Comparison of ENCODE assay signal across 36 mouse cellular contexts in the genomic region with DNA sequence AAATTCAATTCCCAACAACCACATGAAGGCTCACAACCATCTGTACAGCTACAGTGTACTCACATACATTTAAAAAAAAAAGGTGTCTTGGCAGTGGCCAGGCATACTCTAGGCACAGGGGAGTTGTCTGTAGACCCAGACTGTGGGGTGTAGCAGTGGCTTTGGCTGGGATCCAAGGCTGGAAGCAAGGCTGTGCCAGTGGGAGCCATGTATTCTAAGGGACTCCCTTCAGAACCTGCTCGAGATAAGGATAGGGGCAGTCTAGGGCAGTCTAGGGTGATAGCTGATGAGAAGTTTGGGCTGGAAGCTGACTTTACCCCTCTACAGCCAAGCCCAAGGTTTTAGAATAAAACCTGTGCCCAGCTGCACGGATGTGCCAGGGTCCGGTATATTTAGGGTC. TPM values are rescaled to one million over a fixed set of nuclear protein-coding genes. Genes with fewer than 3 reads are reported as not detected.
DNase-seq lines count a peak whose midpoint lies in the region; ATAC-seq and TF ChIP-seq lines count a peak whose summit lies in the region.
"Had no signal": no experiment of that assay in that cellular context is flagged by ENCODE, and none has a peak within 500 bp of the region (broad histone marks: within the 10 kb centered on the region; RNA-seq: fewer than 3 reads in every experiment).

No protein-coding gene starts in this region.

- no peak overlapping the region for H3K27ac ChIP-seq in heart, embryonic 13.5 days (replicated peaks)
- no peak overlapping the region for H3K27ac ChIP-seq in heart, embryonic 10.5 days
- no peak overlapping the region for H3K27ac ChIP-seq in lung, embryonic 16.5 days (ENCODE audit: low read length)
- H3K27ac ChIP-seq in stomach, postnatal 0 days (replicated peaks), result no peak overlapping the region
- H3K27ac ChIP-seq: embryonic facial prominence, embryonic 13.5 days; forebrain, embryonic 10.5 days; hindbrain, embryonic 12.5 days; hindbrain, postnatal 0 days; intestine, embryonic 15.5 days; layer of hippocampus, adult 2 months; liver, embryonic 13.5 days; midbrain, embryonic 12.5 days; neural tube, embryonic 13.5 days had no signal

- H3K4me1 ChIP-seq in heart, embryonic 13.5 days, result peaks cover 13% of the 10 kb centered on the region
- peaks cover 7% of the 10 kb centered on the region; the same call in 1 of the 2 replicates for H3K4me1 ChIP-seq in heart, embryonic 10.5 days
- no peaks in the 10 kb centered on the region for H3K4me1 ChIP-seq in lung, embryonic 16.5 days (replicated peaks; ENCODE audit: control insufficient read depth, insufficient read depth, low read length)
- H3K4me1 ChIP-seq in stomach, postnatal 0 days (replicated peaks; ENCODE audit: control insufficient read depth, insufficient read depth), result no peaks in the 10 kb centered on the region
- H3K4me1 ChIP-seq: hindbrain, embryonic 12.5 days; intestine, embryonic 15.5 days; liver, embryonic 13.5 days; midbrain, embryonic 12.5 days had no signal

- no peak overlapping the region for H3K4me3 ChIP-seq in heart, embryonic 13.5 days
- H3K4me3 ChIP-seq in heart, embryonic 10.5 days, result no peak overlapping the region
- H3K4me3 ChIP-seq in lung, embryonic 16.5 days (ENCODE audit: low read length), result no peak overlapping the region
- H3K4me3 ChIP-seq in stomach, postnatal 0 days (ENCODE audit: low read depth, low read length), result no peak overlapping the region
- H3K4me3 ChIP-seq: embryonic facial prominence, embryonic 13.5 days; forebrain, embryonic 10.5 days; hindbrain, embryonic 12.5 days; intestine, embryonic 15.5 days; layer of hippocampus, adult 2 months; liver, embryonic 13.5 days; midbrain, embryonic 12.5 days; neural tube, embryonic 13.5 days had no signal

- peaks cover 29% of the 10 kb centered on the region for H3K27me3 ChIP-seq in heart, embryonic 13.5 days (replicated peaks)
- peaks cover 42% of the 10 kb centered on the region for H3K27me3 ChIP-seq in heart, embryonic 10.5 days (ENCODE audit: insufficient read depth, poor library complexity, severe bottlenecking)
- H3K27me3 ChIP-seq in lung, embryonic 16.5 days (ENCODE audit: control insufficient read depth, insufficient read depth, low read depth, low read length), result peaks cover 5% of the 10 kb centered on the region
- no peaks in the 10 kb centered on the region for H3K27me3 ChIP-seq in stomach, postnatal 0 days (ENCODE audit: control insufficient read depth, insufficient read depth, low read length)

- no peak overlapping the region for H3K9ac ChIP-seq in heart, embryonic 13.5 days
- no peak overlapping the region for H3K9ac ChIP-seq in lung, embryonic 16.5 days (ENCODE audit: low read length)
- H3K9ac ChIP-seq in stomach, postnatal 0 days (ENCODE audit: low read length), result no peak overlapping the region
- H3K9ac ChIP-seq: embryonic facial prominence, embryonic 13.5 days; forebrain, postnatal 0 days; hindbrain, embryonic 12.5 days; intestine, embryonic 15.5 days; liver, embryonic 13.5 days; midbrain, embryonic 12.5 days; neural tube, embryonic 13.5 days had no signal

- 53% methylated on average over 3 of the region's 3 CpGs for WGBS in heart, embryonic 13.5 days
- 72% methylated on average over 3 of the region's 3 CpGs for WGBS in heart, embryonic 10.5 days
- WGBS in lung, embryonic 16.5 days, result 60% methylated on average over 3 of the region's 3 CpGs
- WGBS in stomach, postnatal 0 days, result 76% methylated on average over 3 of the region's 3 CpGs

- peak; percentile 63; the same call in 1 of the 2 replicates for ATAC-seq in heart, embryonic 13.5 days (ENCODE audit: extremely low read depth, insufficient number of reproducible peaks, low FRiP score, low TSS enrichment)
- ATAC-seq in lung, embryonic 16.5 days (ENCODE audit: low read depth), result peak; percentile 36; the same call in 1 of the 2 replicates
- 0 out of 2 replicates have a peak, but pooled peaks have one; percentile 39 for ATAC-seq in stomach, postnatal 0 days (ENCODE audit: low FRiP score, low TSS enrichment)
- ATAC-seq: forebrain, postnatal 0 days; hindbrain, postnatal 0 days; intestine, embryonic 15.5 days had no signal

- peak; percentile 33 for DNase-seq in adrenal gland, postnatal 10 days
- no peak for DNase-seq in adrenal gland, adult 18-20 months (ENCODE audit: low spot score in 2 of 2)
- no peak for DNase-seq in heart, embryonic 10.5 days (ENCODE audit: low spot score)
- DNase-seq in lung, postnatal 36 days, result no peak
- DNase-seq in stomach, postnatal 0 days (ENCODE audit: low spot score), result peak; percentile 43
- no peak for DNase-seq in layer of hippocampus, postnatal 25 days (ENCODE audit: extremely low spot score in 1 of 2, low spot score in 1 of 2)
- DNase-seq: adrenal gland, postnatal 25 days; cerebellum, adult 9-10 months; forebrain, postnatal 0 days; gastrocnemius, postnatal 10 days; heart, postnatal 14 days; kidney, adult 2 months; kidney, postnatal 36 days; left cerebral cortex, postnatal 4 days; liver, embryonic 13.5 days; lung, adult 18-20 months; right cerebral cortex, adult 18-20 months; spleen, adult 18-20 months; thymus, adult 2 months; thymus, postnatal 36 days had no signal

- no peak for TF ChIP-seq CTCF in stomach, postnatal 0 days (IDR thresholded peaks at IDR 0.05; ENCODE audit: low read depth)

- H3K9me3 ChIP-seq in heart, embryonic 13.5 days, result no peaks in the 10 kb centered on the region
- no peaks in the 10 kb centered on the region for H3K9me3 ChIP-seq in heart, embryonic 10.5 days
- no peaks in the 10 kb centered on the region for H3K9me3 ChIP-seq in lung, embryonic 16.5 days (ENCODE audit: control insufficient read depth, low read length)
- no peaks in the 10 kb centered on the region for H3K9me3 ChIP-seq in stomach, postnatal 0 days (ENCODE audit: control insufficient read depth, low read length)
- H3K9me3 ChIP-seq: embryonic facial prominence, embryonic 13.5 days; forebrain, embryonic 10.5 days; hindbrain, embryonic 12.5 days; intestine, embryonic 15.5 days; liver, embryonic 13.5 days; midbrain, embryonic 12.5 days; neural tube, embryonic 13.5 days had no signal

- no peaks in the 10 kb centered on the region for H3K36me3 ChIP-seq in heart, embryonic 13.5 days
- H3K36me3 ChIP-seq in heart, embryonic 10.5 days, result no peaks in the 10 kb centered on the region
- H3K36me3 ChIP-seq in lung, embryonic 16.5 days (ENCODE audit: control insufficient read depth, insufficient read depth, low read length), result no peaks in the 10 kb centered on the region
- H3K36me3 ChIP-seq in stomach, postnatal 0 days (ENCODE audit: control insufficient read depth, insufficient read depth, low read length), result no peaks in the 10 kb centered on the region
- H3K36me3 ChIP-seq: embryonic facial prominence, embryonic 13.5 days; forebrain, embryonic 10.5 days; G1E; hindbrain, embryonic 12.5 days; intestine, embryonic 15.5 days; liver, embryonic 13.5 days; midbrain, embryonic 12.5 days; neural tube, embryonic 13.5 days had no signal

- no peak for TF ChIP-seq EP300 in stomach, postnatal 0 days (optimal IDR thresholded peaks at IDR 0.05)

- H3K4me2 ChIP-seq in heart, embryonic 13.5 days, result no peak overlapping the region
- no peak overlapping the region for H3K4me2 ChIP-seq in lung, embryonic 16.5 days (ENCODE audit: low read depth, low read length)
- H3K4me2 ChIP-seq in stomach, postnatal 0 days (replicated peaks; ENCODE audit: low read depth), result no peak overlapping the region
- H3K4me2 ChIP-seq: embryonic facial prominence, embryonic 13.5 days; heart, embryonic 11.5 days; hindbrain, embryonic 12.5 days; intestine, embryonic 15.5 days; liver, embryonic 13.5 days; midbrain, embryonic 12.5 days; neural tube, embryonic 13.5 days had no signal

RNA-seq across cellular contexts. Expression of gene Oxct2a, which starts 2.7 kb away (rescaled TPM):
- under 1 TPM in 1 of 2 experiments, not detected in 1; 0.18 TPM for total RNA-seq in adrenal gland, postnatal 10 days (2021)
- not detected for total RNA-seq in adrenal gland, adult 18-20 months (2021)
- not detected in 2 replicates for polyA plus RNA-seq in heart, embryonic 13.5 days (2015; fragmentation: Nextera tagmentation; extraction: Ambion mirVana)
- polyA plus RNA-seq in heart, embryonic 10.5 days (2016; fragmentation: Nextera tagmentation; extraction: Ambion mirVana), result not detected in 2 replicates
- 0.11 TPM in 1 of 2 replicates, not detected in the other for polyA plus RNA-seq in lung, embryonic 16.5 days (2015; fragmentation: Nextera tagmentation; extraction: Ambion mirVana)
- not detected in 2 replicates for polyA plus RNA-seq in stomach, postnatal 0 days (2015; fragmentation: Nextera tagmentation; extraction: Ambion mirVana)
- not detected for total RNA-seq in layer of hippocampus, postnatal 25 days (2021)
- total RNA-seq: adrenal gland, postnatal 25 days; common myeloid progenitor, adult 5-6 weeks; heart, postnatal 14 days; layer of hippocampus, adult 2 months; megakaryocyte, adult 5-6 weeks; midbrain, postnatal 0 days had no signal
- polyA plus RNA-seq: embryonic facial prominence, embryonic 13.5 days; forebrain, embryonic 10.5 days; G1E; heart, embryonic 11.5 days; hindbrain, embryonic 12.5 days; intestine, embryonic 15.5 days; midbrain, embryonic 12.5 days; neural tube, embryonic 13.5 days had no signal

RNA-seq across cellular contexts. Expression of gene Bmp8a, which starts 17.0 kb away (rescaled TPM):
- total RNA-seq in adrenal gland, postnatal 10 days (2021), result under 1 TPM in 1 of 2 experiments, not detected in 1; 0.90 TPM
- not detected for total RNA-seq in adrenal gland, adult 18-20 months (2021)
- polyA plus RNA-seq in heart, embryonic 13.5 days (2015; fragmentation: Nextera tagmentation; extraction: Ambion mirVana), result 0.06 and 0.13 TPM in 2 replicates
- 0.15 and 0.23 TPM in 2 replicates for polyA plus RNA-seq in heart, embryonic 10.5 days (2016; fragmentation: Nextera tagmentation; extraction: Ambion mirVana)
- polyA plus RNA-seq in lung, embryonic 16.5 days (2015; fragmentation: Nextera tagmentation; extraction: Ambion mirVana), result 0.41 and 0.68 TPM in 2 replicates
- 0.67 and 0.97 TPM in 2 replicates for polyA plus RNA-seq in stomach, postnatal 0 days (2015; fragmentation: Nextera tagmentation; extraction: Ambion mirVana)
- total RNA-seq in layer of hippocampus, postnatal 25 days (2021), result under 1 TPM in 1 of 2 experiments, not detected in 1; 0.22 TPM
- total RNA-seq: adrenal gland, postnatal 25 days; common myeloid progenitor, adult 5-6 weeks; layer of hippocampus, postnatal 14 days; megakaryocyte, adult 5-6 weeks had no signal

Comparison
In these comparisons a context has a peak if more than half of its experiments do, and no peak if none do; other contexts are left out.
1. DNase-seq: peak in adrenal gland, postnatal 10 days (single experiment) and stomach, postnatal 0 days (single experiment); none in adrenal gland, adult 18-20 months (0 of 2), heart, embryonic 10.5 days (single experiment), lung, postnatal 36 days (single experiment) and layer of hippocampus, postnatal 25 days (0 of 2).
2. Peak in every context shown above with its lines, with median percentiles within 50 percentile points of each other: ATAC-seq.